Mouse (Mus musculus) forebrain, embryonic 11.5 days (tissue): ENCODE measurements around the gene Ift43. TPM values are rescaled to one million over a fixed set of nuclear protein-coding genes. Genes with fewer than 3 reads are reported as not detected.

Experiments used
- ATAC-seq: fragments of 200-750 bp; cut with Nextera tagmentation; replicated peaks from 2 replicates; pipeline ENCODE4 v1.8.0; 2017; ENCODE audit warnings: moderate TSS enrichment; ENCODE audit not compliant: low FRiP score
- DNase-seq: peaks from one replicate; pipeline ENCODE4 v3.0.0-alpha.2; 2017; ENCODE audit warnings: low spot score
- H3K27ac ChIP-seq: fragments of 300-500 bp; sonication (generic); 2 replicates; pipeline ENCODE4 v1.5.1; 2014; ENCODE audit warnings: low read depth, low read length
- H3K27me3 ChIP-seq: fragments of 300-500 bp; sonication (generic); 2 replicates; pipeline ENCODE4 v1.6.1; 2014; ENCODE audit warnings: mild to moderate bottlenecking, low read length, mixed read lengths; ENCODE audit not compliant: control insufficient read depth, insufficient read depth
- H3K36me3 ChIP-seq: fragments of 300-500 bp; sonication (generic); 2 replicates; pipeline ENCODE4 v1.6.1; 2014; ENCODE audit warnings: mild to moderate bottlenecking, low read length, moderate library complexity, mixed read lengths; ENCODE audit not compliant: control insufficient read depth, insufficient read depth
- H3K4me1 ChIP-seq: fragments of 300-500 bp; sonication (generic); replicated peaks from 2 replicates; pipeline ENCODE4 v1.6.1; 2014; ENCODE audit warnings: low read length, mixed read lengths; ENCODE audit not compliant: control insufficient read depth, insufficient read depth
- H3K4me2 ChIP-seq: fragments of 300-500 bp; sonication (generic); 2 replicates; pipeline ENCODE4 v1.6.1; 2014; ENCODE audit warnings: low read depth, mild to moderate bottlenecking, low read length, moderate library complexity, mixed read lengths; ENCODE audit not compliant: severe bottlenecking
- H3K4me3 ChIP-seq: fragments of 300-500 bp; sonication (generic); 2 replicates; pipeline ENCODE4 v1.5.1; 2014; ENCODE audit warnings: low read depth, low read length
- H3K9ac ChIP-seq: fragments of 300-500 bp; sonication (generic); 2 replicates; pipeline ENCODE4 v1.6.1; 2014; ENCODE audit warnings: low read length
- H3K9me3 ChIP-seq: fragments of 300-500 bp; sonication (generic); 2 replicates; pipeline ENCODE4 v1.6.1; 2016; ENCODE audit warnings: low read length, mixed read lengths; ENCODE audit not compliant: control insufficient read depth
- WGBS: fragments of 180-500 bp; shearing (Covaris S2); extraction: QIAGEN DNeasy Blood & Tissue Kit; methylation state at CpG from one replicate; pipeline ENCODE4 v1.1.7; 2014; 5-methylcytosine and 5-hydroxymethylcytosine counted together
- polyA plus RNA-seq: library from polyadenylated mRNA; unstranded; fragments of >200 nt; fragmentation: Nextera tagmentation; extraction: Ambion mirVana; gene quantifications from 2 replicates; pipeline ENCODE4 v1.2.1, GENCODE M21; 2014

Gene Ift43
- polyA plus RNA-seq, 1 experiment from 2014 or later = 80.9 TPM

- no peaks in the 10 kb centered on the region for H3K27me3 ChIP-seq
- no peak for ATAC-seq
- H3K4me2 ChIP-seq = no peak overlapping the region
- H3K4me1 ChIP-seq = peaks cover 5% of the 10 kb centered on the region; the same call in 1 of the 2 replicates
- no peaks in the 10 kb centered on the region for H3K36me3 ChIP-seq
- H3K9ac ChIP-seq = no peak overlapping the region
- no peaks in the 10 kb centered on the region for H3K9me3 ChIP-seq
- no peak overlapping the region for H3K4me3 ChIP-seq
- WGBS = 85% methylated on average over 7 of the region's 7 CpGs
- no peak overlapping the region for H3K27ac ChIP-seq
- no peak for DNase-seq
Measured at GRCm38 (mm10) chr12:86085873-86086272, 3.5 kb downstream of the Ift43 start.

GRCm38 (mm10) chr12:86086550-86086949 lies 4.2 kb downstream of the Ift43 start:
- no peak for DNase-seq
- H3K4me2 ChIP-seq = no peak overlapping the region
- H3K36me3 ChIP-seq = no peaks in the 10 kb centered on the region
- WGBS = 77% methylated on average over 8 of the region's 8 CpGs
- H3K9ac ChIP-seq = no peak overlapping the region
- peaks cover 5% of the 10 kb centered on the region; the same call in 1 of the 2 replicates for H3K4me1 ChIP-seq
- no peak overlapping the region for H3K4me3 ChIP-seq
- no peaks in the 10 kb centered on the region for H3K27me3 ChIP-seq
- no peak overlapping the region for H3K27ac ChIP-seq
- H3K9me3 ChIP-seq = no peaks in the 10 kb centered on the region
- ATAC-seq = no peak

- Histone ChIP-seq H3K4me1 (peaks cover 3% of the 10 kb centered on the region; the same call in 1 of the 2 replicates), H3K36me3 (no peaks in the 10 kb centered on the region), H3K9ac (no peak overlapping the region), H3K4me2 (no peak overlapping the region), H3K9me3 (no peaks in the 10 kb centered on the region), H3K4me3 (no peak overlapping the region), H3K27ac (no peak overlapping the region), H3K27me3 (no peaks in the 10 kb centered on the region)
- DNase-seq (no peak), ATAC-seq (no peak)
- WGBS = 63% methylated on average over 7 of the region's 7 CpGs
Measured at GRCm38 (mm10) chr12:86088042-86088441, 5.7 kb downstream of the Ift43 start.

GRCm38 (mm10) chr12:86090764-86091163 lies 8.4 kb downstream of the Ift43 start:
- no peaks in the 10 kb centered on the region for H3K9me3 ChIP-seq
- no peaks in the 10 kb centered on the region for H3K36me3 ChIP-seq
- H3K27ac ChIP-seq = no peak overlapping the region
- H3K27me3 ChIP-seq = no peaks in the 10 kb centered on the region
- WGBS = 66% methylated on average over 4 of the region's 4 CpGs
- DNase-seq = no peak
- no peaks in the 10 kb centered on the region for H3K4me1 ChIP-seq
- ATAC-seq = no peak
- H3K9ac ChIP-seq = no peak overlapping the region
- no peak overlapping the region for H3K4me3 ChIP-seq
- no peak overlapping the region for H3K4me2 ChIP-seq

GRCm38 (mm10) chr12:86091601-86092132 lies 9.3 kb downstream of the Ift43 start:
- no peaks in the 10 kb centered on the region for H3K9me3 ChIP-seq
- H3K4me1 ChIP-seq = no peaks in the 10 kb centered on the region
- no peak overlapping the region for H3K4me2 ChIP-seq
- no peak for DNase-seq
- H3K27me3 ChIP-seq = no peaks in the 10 kb centered on the region
- no peak overlapping the region for H3K4me3 ChIP-seq
- WGBS = 30% methylated on average over 18 of the region's 18 CpGs
- ATAC-seq = no peak
- H3K27ac ChIP-seq = no peak overlapping the region
- H3K9ac ChIP-seq = no peak overlapping the region
- no peaks in the 10 kb centered on the region for H3K36me3 ChIP-seq

GRCm38 (mm10) chr12:86094075-86094474 lies 11.7 kb downstream of the Ift43 start:
- H3K4me1 ChIP-seq = no peaks in the 10 kb centered on the region
- H3K27me3 ChIP-seq = no peaks in the 10 kb centered on the region
- no peak overlapping the region for H3K4me3 ChIP-seq
- DNase-seq (no peak), ATAC-seq (no peak)
- H3K9ac ChIP-seq = no peak overlapping the region
- no peaks in the 10 kb centered on the region for H3K36me3 ChIP-seq
- no peak overlapping the region for H3K4me2 ChIP-seq
- WGBS = 91% methylated on average over 4 of the region's 4 CpGs
- no peaks in the 10 kb centered on the region for H3K9me3 ChIP-seq
- H3K27ac ChIP-seq = no peak overlapping the region

GRCm38 (mm10) chr12:86095806-86096205 lies 13.5 kb downstream of the Ift43 start:
- 90% methylated on average over 4 of the region's 4 CpGs for WGBS
- Histone ChIP-seq H3K27ac (no peak overlapping the region), H3K27me3 (no peaks in the 10 kb centered on the region), H3K36me3 (no peaks in the 10 kb centered on the region), H3K4me1 (no peaks in the 10 kb centered on the region), H3K4me2 (no peak overlapping the region), H3K9ac (no peak overlapping the region), H3K9me3 (no peaks in the 10 kb centered on the region), H3K4me3 (no peak overlapping the region)
- DNase-seq (no peak), ATAC-seq (no peak)

GRCm38 (mm10) chr12:86097781-86098180 lies 15.4 kb downstream of the Ift43 start:
- Histone ChIP-seq H3K4me1 (no peaks in the 10 kb centered on the region), H3K27me3 (no peaks in the 10 kb centered on the region), H3K4me3 (no peak overlapping the region), H3K27ac (no peak overlapping the region), H3K4me2 (no peak overlapping the region), H3K9ac (no peak overlapping the region), H3K36me3 (no peaks in the 10 kb centered on the region), H3K9me3 (no peaks in the 10 kb centered on the region)
- ATAC-seq (no peak), DNase-seq (no peak)
- 83% methylated on average over 11 of the region's 11 CpGs for WGBS

GRCm38 (mm10) chr12:86100711-86101110 lies 18.4 kb downstream of the Ift43 start:
- no peak overlapping the region for H3K4me3 ChIP-seq
- no peak for ATAC-seq
- 84% methylated on average over 3 of the region's 3 CpGs for WGBS

More at GRCm38 (mm10) chr12:86100711-86101110, 18.4 kb downstream of the Ift43 start:
- no peak overlapping the region for H3K27ac ChIP-seq
- H3K27me3 ChIP-seq = no peaks in the 10 kb centered on the region
- H3K4me1 ChIP-seq = 0 out of 2 replicates have a peak, but pooled peaks cover 5% of the 10 kb centered on the region
- no peaks in the 10 kb centered on the region for H3K9me3 ChIP-seq
- H3K4me2 ChIP-seq = no peak overlapping the region
- DNase-seq = no peak
- H3K9ac ChIP-seq = no peak overlapping the region
- H3K36me3 ChIP-seq = no peaks in the 10 kb centered on the region
